Comparison of ENCODE assay signal across 18 mouse cellular contexts in the genomic region with DNA sequence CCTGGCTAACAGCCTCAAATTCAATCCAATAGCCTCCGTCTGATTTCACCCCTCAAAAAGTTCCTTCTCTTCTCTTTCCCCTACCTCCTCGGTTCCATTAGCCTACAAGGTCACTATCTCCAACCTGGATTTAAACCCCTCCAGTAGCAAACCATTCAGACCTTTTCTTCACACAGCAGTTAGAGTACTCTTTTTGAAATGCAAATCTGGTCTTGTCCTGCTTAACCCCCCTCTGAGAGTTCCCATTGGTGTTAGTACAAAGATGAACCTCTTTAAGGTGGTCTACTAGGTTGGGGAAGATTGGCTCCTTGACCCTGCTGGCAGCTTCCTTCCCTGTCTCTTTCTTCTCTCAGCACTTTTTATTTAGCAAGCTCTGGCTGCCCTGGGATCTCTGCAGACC. TPM values are rescaled to one million over a fixed set of nuclear protein-coding genes. Genes with fewer than 3 reads are reported as not detected.
DNase-seq lines count a peak whose midpoint lies in the region; ATAC-seq and TF ChIP-seq lines count a peak whose summit lies in the region.
"Had no signal": no experiment of that assay in that cellular context is flagged by ENCODE, and none has a peak within 500 bp of the region (broad histone marks: within the 10 kb centered on the region; RNA-seq: fewer than 3 reads in every experiment).

No protein-coding gene starts in this region.

- intact Hi-C loops in gastrocnemius, postnatal 36 days (cut with DNase I) = no loop called here

- 8% methylated on average over 2 of the region's 2 CpGs for WGBS in midbrain, embryonic 11.5 days
- WGBS in midbrain, postnatal 0 days = 11% methylated on average over 2 of the region's 2 CpGs
- WGBS in forebrain, embryonic 11.5 days = 0% methylated on average over 2 of the region's 2 CpGs
- WGBS in hindbrain, embryonic 15.5 days = 4% methylated on average over 2 of the region's 2 CpGs

- ATAC-seq in midbrain, embryonic 11.5 days (ENCODE audit: low FRiP score) = peak; percentile 14; the same call in 1 of the 2 replicates
- no peak for ATAC-seq in midbrain, postnatal 0 days (ENCODE audit: low FRiP score)
- no peak for ATAC-seq in forebrain, embryonic 11.5 days (replicated peaks; ENCODE audit: low FRiP score)
- no peak for ATAC-seq in hindbrain, embryonic 15.5 days (ENCODE audit: low FRiP score, low read depth)

- DNase-seq in midbrain, embryonic 11.5 days (ENCODE audit: low spot score, missing footprints) = no peak
- DNase-seq in midbrain, postnatal 0 days (ENCODE audit: low spot score) = no peak
- DNase-seq in forebrain, embryonic 11.5 days (ENCODE audit: low spot score) = no peak
- no peak for DNase-seq in retina, postnatal 1 day
- no peak for DNase-seq in kidney, postnatal 10 days
- DNase-seq in gastrocnemius, postnatal 36 days = no peak
- DNase-seq: adrenal gland, postnatal 10 days; cerebellum, adult 18-20 months; cerebellum, postnatal 36 days; kidney, adult 8-10 months; kidney, postnatal 4 days; lung, postnatal 14 days; right cerebral cortex, postnatal 14 days had no signal

- H3K36me3 ChIP-seq in midbrain, embryonic 11.5 days (ENCODE audit: control insufficient read depth, insufficient read depth, low read length) = no peaks in the 10 kb centered on the region
- H3K36me3 ChIP-seq in midbrain, postnatal 0 days (ENCODE audit: insufficient read depth, low read length) = no peaks in the 10 kb centered on the region
- no peaks in the 10 kb centered on the region for H3K36me3 ChIP-seq in forebrain, embryonic 11.5 days (ENCODE audit: control insufficient read depth, insufficient read depth, low read length)
- no peaks in the 10 kb centered on the region for H3K36me3 ChIP-seq in hindbrain, embryonic 15.5 days
- H3K36me3 ChIP-seq: embryonic facial prominence, embryonic 12.5 days; limb, embryonic 15.5 days; stomach, embryonic 15.5 days had no signal

- no peak overlapping the region for H3K4me2 ChIP-seq in midbrain, embryonic 11.5 days
- H3K4me2 ChIP-seq in midbrain, postnatal 0 days (ENCODE audit: low read depth, low read length, poor library complexity, severe bottlenecking) = no peak overlapping the region
- peak overlapping the region; percentile 18; the same call in 1 of the 2 replicates for H3K4me2 ChIP-seq in forebrain, embryonic 11.5 days (ENCODE audit: low read depth, low read length, severe bottlenecking)
- 0 out of 2 replicates have a peak overlapping the region, but pooled peaks have one; percentile 6 for H3K4me2 ChIP-seq in hindbrain, embryonic 15.5 days
- H3K4me2 ChIP-seq: embryonic facial prominence, embryonic 12.5 days; limb, embryonic 15.5 days; stomach, embryonic 15.5 days had no signal

- no peak for TF ChIP-seq CTCF in midbrain, postnatal 0 days (IDR thresholded peaks at IDR 0.05)

- H3K9ac ChIP-seq in midbrain, embryonic 11.5 days (ENCODE audit: low read length) = no peak overlapping the region
- H3K9ac ChIP-seq in midbrain, postnatal 0 days (replicated peaks; ENCODE audit: low read length, poor library complexity, severe bottlenecking) = no peak overlapping the region
- H3K9ac ChIP-seq in forebrain, embryonic 11.5 days (ENCODE audit: low read length) = no peak overlapping the region
- H3K9ac ChIP-seq in hindbrain, embryonic 15.5 days = no peak overlapping the region
- H3K9ac ChIP-seq: embryonic facial prominence, embryonic 12.5 days; limb, embryonic 15.5 days; stomach, embryonic 15.5 days had no signal

- no peak overlapping the region for H3K27ac ChIP-seq in midbrain, embryonic 11.5 days (ENCODE audit: low read depth, low read length)
- no peak overlapping the region for H3K27ac ChIP-seq in midbrain, postnatal 0 days (ENCODE audit: low read depth, low read length)
- H3K27ac ChIP-seq in forebrain, embryonic 11.5 days (ENCODE audit: low read depth, low read length) = no peak overlapping the region
- no peak overlapping the region for H3K27ac ChIP-seq in hindbrain, embryonic 15.5 days (replicated peaks)
- H3K27ac ChIP-seq: embryonic facial prominence, embryonic 12.5 days; limb, embryonic 15.5 days; stomach, embryonic 15.5 days had no signal

- no peaks in the 10 kb centered on the region for H3K27me3 ChIP-seq in midbrain, embryonic 11.5 days (ENCODE audit: control insufficient read depth, insufficient read depth, low read length)
- H3K27me3 ChIP-seq in midbrain, postnatal 0 days (ENCODE audit: insufficient read depth, low read length) = no peaks in the 10 kb centered on the region
- H3K27me3 ChIP-seq in forebrain, embryonic 11.5 days (ENCODE audit: control insufficient read depth, insufficient read depth, low read length) = no peaks in the 10 kb centered on the region
- no peaks in the 10 kb centered on the region for H3K27me3 ChIP-seq in hindbrain, embryonic 15.5 days
- H3K27me3 ChIP-seq: embryonic facial prominence, embryonic 12.5 days; limb, embryonic 15.5 days; megakaryocyte, embryonic 14.5 days; stomach, embryonic 15.5 days had no signal

- H3K9me3 ChIP-seq in midbrain, embryonic 11.5 days (ENCODE audit: control insufficient read depth, low read length) = no peaks in the 10 kb centered on the region
- H3K9me3 ChIP-seq in midbrain, postnatal 0 days (ENCODE audit: low read length) = no peaks in the 10 kb centered on the region
- H3K9me3 ChIP-seq in forebrain, embryonic 11.5 days (ENCODE audit: control insufficient read depth, low read length) = no peaks in the 10 kb centered on the region
- H3K9me3 ChIP-seq in hindbrain, embryonic 15.5 days = no peaks in the 10 kb centered on the region
- H3K9me3 ChIP-seq: embryonic facial prominence, embryonic 12.5 days; limb, embryonic 15.5 days; megakaryocyte, embryonic 14.5 days; stomach, embryonic 15.5 days had no signal

- peaks cover 37% of the 10 kb centered on the region for H3K4me1 ChIP-seq in midbrain, embryonic 11.5 days (ENCODE audit: control insufficient read depth, insufficient read depth, low read length)
- H3K4me1 ChIP-seq in midbrain, postnatal 0 days (ENCODE audit: insufficient read depth, low read length) = peaks cover 9% of the 10 kb centered on the region
- peaks cover 22% of the 10 kb centered on the region; the same call in 1 of the 2 replicates for H3K4me1 ChIP-seq in forebrain, embryonic 11.5 days (replicated peaks; ENCODE audit: control insufficient read depth, insufficient read depth, low read length)
- H3K4me1 ChIP-seq in hindbrain, embryonic 15.5 days (replicated peaks) = peaks cover 44% of the 10 kb centered on the region

- H3K4me3 ChIP-seq in midbrain, embryonic 11.5 days (ENCODE audit: low read depth, low read length) = no peak overlapping the region
- no peak overlapping the region for H3K4me3 ChIP-seq in midbrain, postnatal 0 days (ENCODE audit: low read depth, low read length)
- H3K4me3 ChIP-seq in forebrain, embryonic 11.5 days (ENCODE audit: low read depth, low read length) = no peak overlapping the region
- H3K4me3 ChIP-seq in hindbrain, embryonic 15.5 days = no peak overlapping the region
- H3K4me3 ChIP-seq: embryonic facial prominence, embryonic 12.5 days; limb, embryonic 15.5 days; megakaryocyte, embryonic 14.5 days; stomach, embryonic 15.5 days had no signal

RNA-seq across cellular contexts. Expression of a gene that starts 8.3 kb away (rescaled TPM):
- polyA plus RNA-seq in midbrain, embryonic 11.5 days (2014; fragmentation: Nextera tagmentation; extraction: Ambion mirVana) = 62.5 and 71.3 TPM in 2 replicates
- total RNA-seq in midbrain, postnatal 0 days (2014; rRNA removed) = 35.0 and 36.3 TPM in 2 replicates
- 44.6 and 49.2 TPM in 2 replicates for polyA plus RNA-seq in midbrain, postnatal 0 days (2015; fragmentation: Nextera tagmentation; extraction: Ambion mirVana)
- polyA plus RNA-seq in forebrain, embryonic 11.5 days (2014; fragmentation: Nextera tagmentation; extraction: Ambion mirVana) = 57.1 and 59.3 TPM in 2 replicates
- 57.6 and 60.8 TPM in 2 replicates for polyA plus RNA-seq in hindbrain, embryonic 15.5 days (2015; fragmentation: Nextera tagmentation; extraction: Ambion mirVana)
- total RNA-seq in gastrocnemius, postnatal 36 days (2021) = 1 to 10 TPM; 9.5 to 9.7 TPM

RNA-seq across cellular contexts. Expression of a gene that starts 8.4 kb away (rescaled TPM):
- 11.2 and 11.9 TPM in 2 replicates for polyA plus RNA-seq in midbrain, embryonic 11.5 days (2014; fragmentation: Nextera tagmentation; extraction: Ambion mirVana)
- 55.9 and 62.9 TPM in 2 replicates for total RNA-seq in midbrain, postnatal 0 days (2014; rRNA removed)
- 4.7 and 6.7 TPM in 2 replicates for polyA plus RNA-seq in midbrain, postnatal 0 days (2015; fragmentation: Nextera tagmentation; extraction: Ambion mirVana)
- 17.5 and 19.0 TPM in 2 replicates for polyA plus RNA-seq in forebrain, embryonic 11.5 days (2014; fragmentation: Nextera tagmentation; extraction: Ambion mirVana)
- 6.6 and 7.0 TPM in 2 replicates for polyA plus RNA-seq in hindbrain, embryonic 15.5 days (2015; fragmentation: Nextera tagmentation; extraction: Ambion mirVana)
- 1 to 10 TPM; 1.4 TPM for total RNA-seq in gastrocnemius, postnatal 36 days (2021)

Comparison
In these comparisons a context has a peak if more than half of its experiments do, and no peak if none do; other contexts are left out.
1. H3K4me2 ChIP-seq: peak in forebrain, embryonic 11.5 days (single experiment) and hindbrain, embryonic 15.5 days (single experiment); none in midbrain, embryonic 11.5 days (single experiment) and midbrain, postnatal 0 days (single experiment).